Mouse (Mus musculus): ENCODE data around the gene Tmem38a.

The Tmem38a gene

GRCm38 (mm10) chr8:72571611-72572473 is at the start of gene Tmem38a:
TSS of gene Tmem38a (plus strand) at chr8:72572055.
- DNase-seq (ENCODE audit: low spot score) = peak; percentile 76

- no peak for DNase-seq (ENCODE audit: low spot score)
Observed at GRCm38 (mm10) chr8:72532103-72532502, 39.8 kb upstream of the Tmem38a start.

- DNase-seq (ENCODE audit: low spot score) = no peak
Observed at GRCm38 (mm10) chr8:72534888-72535287, 37.0 kb upstream of the Tmem38a start.

- DNase-seq (ENCODE audit: low spot score) = no peak
Observed at GRCm38 (mm10) chr8:72539234-72539633, 32.6 kb upstream of the Tmem38a start.

- DNase-seq (ENCODE audit: low spot score) = peak; percentile 25
Observed at GRCm38 (mm10) chr8:72547122-72547801, 24.6 kb upstream of the Tmem38a start.

- DNase-seq (ENCODE audit: low spot score) = peak; percentile 98
Observed at GRCm38 (mm10) chr8:72547802-72548643, 23.8 kb upstream of the Tmem38a start, which contains the start of gene Med26. TSS of gene Med26 (minus strand) at chr8:72548270.

GRCm38 (mm10) chr8:72548644-72549313 is 23.1 kb upstream of the Tmem38a start:
- no peak for DNase-seq (ENCODE audit: low spot score)

- DNase-seq (ENCODE audit: low spot score) = peak; percentile 21
Observed at GRCm38 (mm10) chr8:72549314-72549892, 22.5 kb upstream of the Tmem38a start.

GRCm38 (mm10) chr8:72555770-72556169 is 16.1 kb upstream of the Tmem38a start:
- no peak for DNase-seq (ENCODE audit: low spot score)

GRCm38 (mm10) chr8:72561111-72561689 is 10.7 kb upstream of the Tmem38a start:
- no peak for DNase-seq (ENCODE audit: low spot score)

GRCm38 (mm10) chr8:72565970-72566369 is 5.9 kb upstream of the Tmem38a start:
- no peak for DNase-seq (ENCODE audit: low spot score)

- peak; percentile 98 for DNase-seq (ENCODE audit: low spot score)
Observed at GRCm38 (mm10) chr8:72570633-72571610, 933 bp upstream of the Tmem38a start, which contains the start of gene Smim7. TSS of gene Smim7 (minus strand) at chr8:72571088.

GRCm38 (mm10) chr8:72572507-72572906 is 652 bp downstream of the Tmem38a start:
- peak; percentile 14 for DNase-seq (ENCODE audit: low spot score)

- DNase-seq (ENCODE audit: low spot score) = no peak
Observed at GRCm38 (mm10) chr8:72573450-72573849, 1.6 kb downstream of the Tmem38a start.

GRCm38 (mm10) chr8:72575915-72576314 is 4.1 kb downstream of the Tmem38a start:
- DNase-seq (ENCODE audit: low spot score) = no peak

GRCm38 (mm10) chr8:72577266-72577665 is 5.4 kb downstream of the Tmem38a start:
- no peak for DNase-seq (ENCODE audit: low spot score)

- no peak for DNase-seq (ENCODE audit: low spot score)
Observed at GRCm38 (mm10) chr8:72577941-72578340, 6.1 kb downstream of the Tmem38a start.

- no peak for DNase-seq (ENCODE audit: low spot score)
Observed at GRCm38 (mm10) chr8:72579374-72579773, 7.5 kb downstream of the Tmem38a start.

- DNase-seq (ENCODE audit: low spot score) = peak; percentile 81
Observed at GRCm38 (mm10) chr8:72583056-72583771, 11.4 kb downstream of the Tmem38a start.
